Mouse (Mus musculus): ENCODE measurements around the gene Hectd4. TPM values are rescaled to one million over a fixed set of nuclear protein-coding genes. Genes with fewer than 3 reads are reported as not detected.
"Not testable (repeated sequence)": the region's sequence is repeated elsewhere in the genome, so short reads cannot be mapped to it uniquely, and the experiment has no call there.

The Hectd4 gene
- polyA plus RNA-seq, 1 experiment from 2014 or later = 3.8 TPM

DNA sequence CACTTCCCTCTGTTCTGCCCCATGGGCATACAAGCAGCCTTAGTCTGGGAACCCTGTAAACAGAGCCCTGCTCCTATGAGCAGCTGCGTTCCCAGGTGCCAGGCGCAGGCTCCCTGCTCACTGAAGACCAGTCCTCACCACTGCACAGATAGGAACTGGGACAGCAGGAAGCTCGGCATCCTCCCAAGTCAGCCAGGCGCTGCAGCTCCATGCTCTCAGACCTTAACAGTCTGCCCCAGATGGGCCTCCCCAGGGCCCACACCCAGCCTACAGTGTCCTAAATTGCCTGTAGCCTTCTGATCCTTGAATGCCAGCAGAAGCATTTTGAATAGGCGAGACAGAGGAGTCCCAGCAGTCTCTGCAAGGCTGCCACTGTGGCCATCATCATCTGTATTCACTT lies 141.7 kb downstream of the Hectd4 start:
- Histone ChIP-seq H3K27me3 (ENCODE audit: insufficient read depth, low read length) (no peaks in the 10 kb centered on the region), H3K4me2 (replicated peaks; ENCODE audit: low read depth, low read length) (no peak overlapping the region), H3K4me3 (ENCODE audit: low read length) (no peak overlapping the region), H3K9me3 (ENCODE audit: low read length) (no peaks in the 10 kb centered on the region), H3K36me3 (ENCODE audit: insufficient read depth, low read length) (peaks cover 84% of the 10 kb centered on the region), H3K27ac (ENCODE audit: low read length) (no peak overlapping the region), H3K4me1 (ENCODE audit: insufficient read depth, low read length) (no peaks in the 10 kb centered on the region), H3K9ac (replicated peaks; ENCODE audit: low read length) (no peak overlapping the region)
- no peak for ATAC-seq (ENCODE audit: low FRiP score, low TSS enrichment)
- 95% methylated on average over 5 of the region's 5 CpGs for WGBS

DNA sequence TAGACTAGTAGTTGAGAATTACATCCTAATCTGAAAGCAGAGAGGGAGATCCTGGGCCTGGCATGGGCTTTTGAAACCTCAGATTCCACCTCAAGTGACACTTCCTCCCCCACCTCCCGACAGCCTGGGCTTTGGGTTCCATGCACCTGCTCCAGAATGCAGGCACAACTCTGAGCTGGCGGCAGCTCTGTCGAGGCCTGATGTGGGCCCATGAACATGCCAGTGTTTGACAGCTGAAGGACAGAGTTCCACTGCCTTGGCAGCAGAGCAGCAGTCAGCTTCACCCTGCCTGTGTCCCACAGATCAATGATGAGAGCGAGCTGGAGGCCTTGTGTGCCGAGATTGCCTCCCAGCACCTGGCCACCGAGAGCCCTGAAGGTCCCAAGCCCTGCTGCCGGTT lies 143.4 kb downstream of the Hectd4 start:
- no peak overlapping the region for H3K4me3 ChIP-seq (ENCODE audit: low read length)
- 83% methylated on average over 7 of the region's 7 CpGs for WGBS
- H3K27ac ChIP-seq (ENCODE audit: low read length) = no peak overlapping the region
- no peaks in the 10 kb centered on the region for H3K4me1 ChIP-seq (ENCODE audit: insufficient read depth, low read length)
- H3K36me3 ChIP-seq (ENCODE audit: insufficient read depth, low read length) = peaks cover 76% of the 10 kb centered on the region
- H3K4me2 ChIP-seq (replicated peaks; ENCODE audit: low read depth, low read length) = no peak overlapping the region
- H3K9me3 ChIP-seq (ENCODE audit: low read length) = no peaks in the 10 kb centered on the region
- no peaks in the 10 kb centered on the region for H3K27me3 ChIP-seq (ENCODE audit: insufficient read depth, low read length)
- ATAC-seq (ENCODE audit: low FRiP score, low TSS enrichment) = no peak
- H3K9ac ChIP-seq (replicated peaks; ENCODE audit: low read length) = no peak overlapping the region

GRCm38 (mm10) chr5:121366449-121367225 lies 146.6 kb downstream of the Hectd4 start:
- Histone ChIP-seq H3K9me3 (ENCODE audit: low read length) (no peaks in the 10 kb centered on the region), H3K4me3 (ENCODE audit: low read length) (no peak overlapping the region), H3K27ac (ENCODE audit: low read length) (no peak overlapping the region), H3K4me2 (replicated peaks; ENCODE audit: low read depth, low read length) (no peak overlapping the region), H3K36me3 (ENCODE audit: insufficient read depth, low read length) (peaks cover 49% of the 10 kb centered on the region), H3K4me1 (ENCODE audit: insufficient read depth, low read length) (no peaks in the 10 kb centered on the region), H3K9ac (replicated peaks; ENCODE audit: low read length) (no peak overlapping the region), H3K27me3 (ENCODE audit: insufficient read depth, low read length) (no peaks in the 10 kb centered on the region)
- 83% methylated on average over 16 of the region's 16 CpGs for WGBS
- no peak for ATAC-seq (ENCODE audit: low FRiP score, low TSS enrichment)

DNA sequence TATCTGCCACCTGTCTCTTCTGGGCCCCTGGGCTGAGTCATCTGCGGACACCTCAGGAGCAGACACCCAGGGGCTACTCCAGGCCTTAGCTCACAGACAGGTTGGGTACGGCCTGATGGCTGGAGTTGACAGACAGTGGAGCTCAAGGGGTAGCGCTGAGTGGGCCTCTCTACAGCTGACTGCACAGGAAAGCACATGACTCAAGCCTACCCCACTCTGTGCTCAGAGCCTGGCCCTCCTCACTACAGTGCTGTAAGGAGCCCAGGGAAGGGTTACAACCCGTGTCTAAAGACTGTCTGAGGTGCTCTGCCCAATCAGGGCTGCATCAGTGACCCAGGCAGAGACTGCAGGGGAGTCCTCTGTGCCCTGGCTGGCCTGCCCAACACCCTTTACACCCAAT lies 147.2 kb downstream of the Hectd4 start:
- Histone ChIP-seq H3K9me3 (ENCODE audit: low read length) (no peaks in the 10 kb centered on the region), H3K4me2 (replicated peaks; ENCODE audit: low read depth, low read length) (no peak overlapping the region), H3K27me3 (ENCODE audit: insufficient read depth, low read length) (no peaks in the 10 kb centered on the region), H3K36me3 (ENCODE audit: insufficient read depth, low read length) (peaks cover 48% of the 10 kb centered on the region), H3K4me1 (ENCODE audit: insufficient read depth, low read length) (no peaks in the 10 kb centered on the region), H3K9ac (replicated peaks; ENCODE audit: low read length) (no peak overlapping the region), H3K27ac (ENCODE audit: low read length) (no peak overlapping the region), H3K4me3 (ENCODE audit: low read length) (no peak overlapping the region)
- no peak for ATAC-seq (ENCODE audit: low FRiP score, low TSS enrichment)
- WGBS = 82% methylated on average over 4 of the region's 4 CpGs

DNA sequence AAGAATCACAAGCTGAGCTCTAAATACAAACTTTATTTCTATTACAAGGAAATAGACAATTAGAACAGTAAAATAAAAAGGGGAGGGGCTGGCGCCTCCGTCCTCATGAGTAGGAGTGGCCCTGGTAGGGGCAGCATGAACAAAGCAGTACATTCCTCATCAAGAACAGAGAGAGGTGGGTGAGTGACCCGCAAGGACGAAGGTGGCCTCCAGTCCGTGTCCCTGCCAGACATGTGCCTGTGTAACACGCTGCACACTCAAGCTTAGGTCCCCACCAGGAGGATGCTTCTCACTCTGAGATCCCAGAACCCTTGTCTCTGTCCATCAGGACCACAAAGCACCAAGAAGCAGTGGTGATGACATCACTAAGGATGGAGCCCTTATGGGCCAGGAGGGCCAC lies 151.7 kb downstream of the Hectd4 start:
- WGBS = 83% methylated on average over 6 of the region's 6 CpGs
- no peak overlapping the region for H3K4me2 ChIP-seq (replicated peaks; ENCODE audit: low read depth, low read length)
- H3K9ac ChIP-seq (replicated peaks; ENCODE audit: low read length) = no peak overlapping the region
- no peaks in the 10 kb centered on the region for H3K9me3 ChIP-seq (ENCODE audit: low read length)
- peaks cover 44% of the 10 kb centered on the region for H3K36me3 ChIP-seq (ENCODE audit: insufficient read depth, low read length)
- no peak overlapping the region for H3K27ac ChIP-seq (ENCODE audit: low read length)
- no peak for ATAC-seq (ENCODE audit: low FRiP score, low TSS enrichment)
- H3K27me3 ChIP-seq (ENCODE audit: insufficient read depth, low read length) = no peaks in the 10 kb centered on the region
- no peaks in the 10 kb centered on the region for H3K4me1 ChIP-seq (ENCODE audit: insufficient read depth, low read length)
- H3K4me3 ChIP-seq (ENCODE audit: low read length) = no peak overlapping the region

DNA sequence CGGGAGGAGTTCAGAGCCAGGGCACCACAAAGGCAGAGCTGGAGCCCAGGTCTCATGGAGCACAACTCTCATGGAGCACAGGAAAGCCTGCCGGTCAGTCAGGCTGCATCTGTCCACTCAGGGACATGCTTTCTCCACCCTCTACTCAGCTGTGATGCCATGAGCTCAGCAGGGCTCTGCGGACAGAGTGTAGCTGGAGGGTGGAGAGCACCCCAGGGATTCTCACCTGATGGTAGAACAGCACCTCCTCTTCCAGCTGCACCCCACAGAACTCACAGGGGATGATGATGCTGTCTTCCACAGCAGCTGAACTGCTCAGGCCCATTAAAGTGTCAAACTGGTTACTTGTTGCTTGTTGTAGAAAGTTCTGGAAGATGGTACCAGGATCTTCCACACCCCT lies 154.8 kb downstream of the Hectd4 start:
- Histone ChIP-seq H3K9ac (replicated peaks; ENCODE audit: low read length) (no peak overlapping the region), H3K27ac (ENCODE audit: low read length) (no peak overlapping the region), H3K4me2 (replicated peaks; ENCODE audit: low read depth, low read length) (no peak overlapping the region), H3K4me1 (ENCODE audit: insufficient read depth, low read length) (no peaks in the 10 kb centered on the region), H3K9me3 (ENCODE audit: low read length) (no peaks in the 10 kb centered on the region), H3K36me3 (ENCODE audit: insufficient read depth, low read length) (peaks cover 64% of the 10 kb centered on the region), H3K27me3 (ENCODE audit: insufficient read depth, low read length) (no peaks in the 10 kb centered on the region), H3K4me3 (ENCODE audit: low read length) (no peak overlapping the region)
- WGBS = 91% methylated on average over 3 of the region's 3 CpGs
- ATAC-seq (ENCODE audit: low FRiP score, low TSS enrichment) = no peak

GRCm38 (mm10) chr5:121376972-121377371 lies 157.0 kb downstream of the Hectd4 start:
- not testable (repeated sequence) for H3K9ac ChIP-seq (replicated peaks; ENCODE audit: low read length); H3K27ac ChIP-seq (ENCODE audit: low read length); H3K4me2 ChIP-seq (replicated peaks; ENCODE audit: low read depth, low read length); H3K4me1 ChIP-seq (ENCODE audit: insufficient read depth, low read length); H3K27me3 ChIP-seq (ENCODE audit: insufficient read depth, low read length); H3K4me3 ChIP-seq (ENCODE audit: low read length); H3K9me3 ChIP-seq (ENCODE audit: low read length); ATAC-seq (ENCODE audit: low FRiP score, low TSS enrichment)
- 75% methylated on average over 5 of the region's 5 CpGs for WGBS
- peaks cover 77% of the 10 kb centered on the region for H3K36me3 ChIP-seq (ENCODE audit: insufficient read depth, low read length)

DNA sequence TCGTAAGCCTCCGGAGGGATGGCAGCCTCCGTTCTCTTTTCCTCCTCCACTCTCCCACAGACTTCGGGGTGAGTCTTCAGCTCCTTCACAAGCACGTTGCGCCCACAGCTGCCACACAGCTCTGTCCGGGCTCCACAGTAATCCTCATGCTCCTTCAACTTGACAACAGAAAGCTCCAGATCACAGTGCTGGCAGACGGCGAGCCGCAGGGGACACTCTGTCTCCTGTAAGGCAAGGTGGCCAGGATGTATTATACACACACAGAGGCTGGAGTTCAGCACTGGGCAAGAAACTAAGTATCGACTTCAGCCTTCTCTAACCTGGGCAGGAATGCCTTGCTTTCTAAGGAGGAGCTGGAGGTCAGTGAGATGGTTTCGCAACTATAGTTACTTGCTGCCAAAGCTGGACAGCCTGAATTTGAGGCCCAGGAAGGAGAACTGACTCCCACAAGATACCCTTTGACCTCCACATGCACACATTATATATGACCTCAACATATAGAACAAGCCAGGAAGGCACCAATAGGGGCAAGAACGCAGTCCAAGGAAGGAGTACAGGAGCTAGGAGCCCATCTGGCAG lies 158.7 kb downstream of the Hectd4 start:
- H3K27ac ChIP-seq (ENCODE audit: low read length) = no peak overlapping the region
- no peaks in the 10 kb centered on the region for H3K9me3 ChIP-seq (ENCODE audit: low read length)
- H3K36me3 ChIP-seq (ENCODE audit: insufficient read depth, low read length) = peaks cover 61% of the 10 kb centered on the region
- ATAC-seq (ENCODE audit: low FRiP score, low TSS enrichment) = no peak
- no peaks in the 10 kb centered on the region; the same call in 1 of the 2 replicates for H3K4me1 ChIP-seq (ENCODE audit: insufficient read depth, low read length)
- no peak overlapping the region for H3K4me2 ChIP-seq (replicated peaks; ENCODE audit: low read depth, low read length)
- no peak overlapping the region for H3K9ac ChIP-seq (replicated peaks; ENCODE audit: low read length)
- WGBS = 91% methylated on average over 13 of the region's 13 CpGs
- no peaks in the 10 kb centered on the region for H3K27me3 ChIP-seq (ENCODE audit: insufficient read depth, low read length)
- no peak overlapping the region for H3K4me3 ChIP-seq (ENCODE audit: low read length)

DNA sequence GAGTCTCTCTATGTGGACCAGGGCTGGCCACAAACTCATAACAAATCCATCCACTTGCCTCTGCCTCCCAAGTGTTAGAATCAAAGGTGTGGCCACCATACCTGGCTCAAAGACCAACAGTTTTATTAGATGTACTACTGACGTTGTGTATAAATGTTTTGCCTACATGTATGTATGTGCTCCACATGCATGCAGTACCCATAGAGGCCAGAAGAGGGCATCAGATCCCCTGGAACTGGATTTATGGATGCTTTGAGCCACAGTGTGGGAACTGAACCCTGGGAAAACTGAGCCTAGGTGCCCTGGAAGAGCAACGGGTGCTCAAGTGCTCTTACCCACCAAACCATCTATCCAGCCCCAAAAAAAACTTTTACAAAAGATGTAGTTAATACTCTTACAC lies 160.7 kb downstream of the Hectd4 start:
- H3K36me3 ChIP-seq (ENCODE audit: insufficient read depth, low read length) = peaks cover 46% of the 10 kb centered on the region
- H3K4me2 ChIP-seq (replicated peaks; ENCODE audit: low read depth, low read length) = no peak overlapping the region
- H3K9me3 ChIP-seq (ENCODE audit: low read length) = no peaks in the 10 kb centered on the region
- peaks cover 6% of the 10 kb centered on the region; the same call in 1 of the 2 replicates for H3K4me1 ChIP-seq (ENCODE audit: insufficient read depth, low read length)
- ATAC-seq (ENCODE audit: low FRiP score, low TSS enrichment) = no peak
- H3K4me3 ChIP-seq (ENCODE audit: low read length) = no peak overlapping the region
- WGBS = 92% methylated on average over 2 of the region's 2 CpGs
- H3K27me3 ChIP-seq (ENCODE audit: insufficient read depth, low read length) = no peaks in the 10 kb centered on the region
- no peak overlapping the region for H3K27ac ChIP-seq (ENCODE audit: low read length)
- H3K9ac ChIP-seq (replicated peaks; ENCODE audit: low read length) = no peak overlapping the region

Data from kidney, embryonic 16.5 days (tissue).